Mouse (Mus musculus) neural tube, embryonic 11.5 days (tissue): ENCODE measurements around the gene Neurl2. TPM values are rescaled to one million over a fixed set of nuclear protein-coding genes. Genes with fewer than 3 reads are reported as not detected.
A peak's percentile ranks its signal among the peaks of the same experiment; 100 is the strongest.

Source experiments
- ATAC-seq: fragments of 200-750 bp; cut with Nextera tagmentation; 2 replicates; pipeline ENCODE4 v1.8.0; 2017; ENCODE audit warnings: moderate number of reproducible peaks, mild to moderate bottlenecking, moderate TSS enrichment, moderate library complexity; ENCODE audit not compliant: insufficient read depth, low FRiP score, low TSS enrichment
- DNase-seq: peaks from one replicate; pipeline ENCODE4 v3.0.0-alpha.2; 2015; ENCODE audit warnings: low spot score
- H3K27ac ChIP-seq: fragments of 300-500 bp; sonication (generic); 2 replicates; pipeline ENCODE4 v1.5.1; 2014; ENCODE audit warnings: low read depth, mild to moderate bottlenecking, low read length
- H3K27me3 ChIP-seq: fragments of 300-500 bp; sonication (generic); 2 replicates; pipeline ENCODE4 v1.6.1; 2014; ENCODE audit warnings: mild to moderate bottlenecking, low read length, mixed read lengths; ENCODE audit not compliant: control insufficient read depth, insufficient read depth
- H3K36me3 ChIP-seq: fragments of 300-500 bp; sonication (generic); 2 replicates; pipeline ENCODE4 v1.6.1; 2014; ENCODE audit warnings: mild to moderate bottlenecking, low read length, moderate library complexity, mixed read lengths; ENCODE audit not compliant: control insufficient read depth, insufficient read depth
- H3K4me1 ChIP-seq: fragments of 300-500 bp; sonication (generic); 2 replicates; pipeline ENCODE4 v1.6.1; 2014; ENCODE audit warnings: low read length, mixed read lengths; ENCODE audit not compliant: control insufficient read depth, insufficient read depth
- H3K4me2 ChIP-seq: fragments of 300-500 bp; sonication (generic); 2 replicates; pipeline ENCODE4 v1.6.1; 2014; ENCODE audit warnings: low read depth, mild to moderate bottlenecking, moderate library complexity
- H3K4me3 ChIP-seq: fragments of 300-500 bp; sonication (generic); 2 replicates; pipeline ENCODE4 v1.5.1; 2014; ENCODE audit warnings: low read depth, low read length
- H3K9ac ChIP-seq: fragments of 300-500 bp; sonication (generic); 2 replicates; pipeline ENCODE4 v1.6.1; 2014; ENCODE audit warnings: mild to moderate bottlenecking, low read length
- H3K9me3 ChIP-seq: fragments of 300-500 bp; sonication (generic); 2 replicates; pipeline ENCODE4 v1.6.1; 2016; ENCODE audit warnings: low read length; ENCODE audit not compliant: control insufficient read depth
- WGBS: fragments of 180-500 bp; shearing (Covaris S2); extraction: QIAGEN DNeasy Blood & Tissue Kit; methylation state at CpG from one replicate; pipeline ENCODE4 v1.1.7; 2014; 5-methylcytosine and 5-hydroxymethylcytosine counted together
- polyA plus RNA-seq: library from polyadenylated mRNA; unstranded; fragments of >200 nt; fragmentation: Nextera tagmentation; extraction: Ambion mirVana; gene quantifications from 2 replicates; pipeline ENCODE4 v1.2.1, GENCODE M21; 2014

Gene Neurl2
- polyA plus RNA-seq, 1 experiment from 2014 or later, result 3.8 TPM

- Histone ChIP-seq H3K27me3 (no peaks in the 10 kb centered on the region), H3K27ac (no peak overlapping the region), H3K4me1 (no peaks in the 10 kb centered on the region), H3K4me3 (no peak overlapping the region), H3K36me3 (no peaks in the 10 kb centered on the region; the same call in 1 of the 2 replicates), H3K9me3 (no peaks in the 10 kb centered on the region), H3K9ac (no peak overlapping the region), H3K4me2 (no peak overlapping the region)
- DNase-seq, result no peak
- no peak for ATAC-seq
- WGBS, result 92% methylated on average over 5 of the region's 5 CpGs
Observed at GRCm38 (mm10) chr2:164815348-164815747, 17.9 kb downstream of the Neurl2 start.

GRCm38 (mm10) chr2:164813557-164813956, 19.7 kb downstream of the Neurl2 start:
- Histone ChIP-seq H3K36me3 (no peaks in the 10 kb centered on the region; the same call in 1 of the 2 replicates), H3K9ac (no peak overlapping the region), H3K4me1 (no peaks in the 10 kb centered on the region), H3K27ac (no peak overlapping the region), H3K9me3 (no peaks in the 10 kb centered on the region), H3K4me2 (no peak overlapping the region), H3K4me3 (no peak overlapping the region), H3K27me3 (no peaks in the 10 kb centered on the region)
- DNase-seq, result no peak
- WGBS, result 65% methylated on average over 2 of the region's 2 CpGs
- no peak for ATAC-seq

GRCm38 (mm10) chr2:164806614-164807013, 26.6 kb downstream of the Neurl2 start:
- DNase-seq, result no peak
- H3K9ac ChIP-seq, result no peak overlapping the region
- H3K4me2 ChIP-seq, result no peak overlapping the region
- H3K4me1 ChIP-seq, result peaks cover 7% of the 10 kb centered on the region
- H3K27ac ChIP-seq, result no peak overlapping the region
- no peaks in the 10 kb centered on the region for H3K36me3 ChIP-seq
- 0 out of 2 replicates have a peak overlapping the region, but pooled peaks have one; percentile 6 for H3K4me3 ChIP-seq
- H3K27me3 ChIP-seq, result no peaks in the 10 kb centered on the region
- ATAC-seq, result no peak
- 86% methylated on average over 7 of the region's 7 CpGs for WGBS
- no peaks in the 10 kb centered on the region for H3K9me3 ChIP-seq

GRCm38 (mm10) chr2:164805332-164805718, 27.9 kb downstream of the Neurl2 start:
- ATAC-seq, result peak; percentile 45
- no peaks in the 10 kb centered on the region for H3K36me3 ChIP-seq
- H3K9me3 ChIP-seq, result no peaks in the 10 kb centered on the region
- H3K4me2 ChIP-seq, result peak overlapping the region; percentile 68
- peak overlapping the region; percentile 76 for H3K27ac ChIP-seq
- WGBS, result 3% methylated on average over 21 of the region's 21 CpGs
- peaks cover 7% of the 10 kb centered on the region for H3K4me1 ChIP-seq
- no peak for DNase-seq
- peak overlapping the region; percentile 75 for H3K4me3 ChIP-seq
- no peaks in the 10 kb centered on the region for H3K27me3 ChIP-seq
- H3K9ac ChIP-seq, result peak overlapping the region; percentile 66

GRCm38 (mm10) chr2:164804533-164805331, 28.5 kb downstream of the Neurl2 start, which contains the start of the genes Acot8 and Zswim3:
TSS of gene Acot8 (minus strand) at chr2:164804882.
TSS of gene Zswim3 (plus strand) at chr2:164805098.
- Histone ChIP-seq H3K4me1 (peaks cover 7% of the 10 kb centered on the region), H3K36me3 (no peaks in the 10 kb centered on the region), H3K27me3 (no peaks in the 10 kb centered on the region), H3K27ac (peak within 1 kb of the TSS; percentile 76), H3K4me2 (peak within 1 kb of the TSS; percentile 75), H3K9ac (peak within 1 kb of the TSS; percentile 75), H3K9me3 (no peaks in the 10 kb centered on the region), H3K4me3 (peak within 1 kb of the TSS; percentile 75)
- peak; percentile 95 for ATAC-seq
- peak; percentile 98 for DNase-seq
- WGBS, result under 1% methylated on average over 47 of the region's 47 CpGs

GRCm38 (mm10) chr2:164803921-164804313, 29.3 kb downstream of the Neurl2 start:
- Histone ChIP-seq H3K9ac (peak overlapping the region; percentile 75), H3K9me3 (no peaks in the 10 kb centered on the region), H3K4me2 (peak overlapping the region; percentile 75), H3K4me3 (peak overlapping the region; percentile 75), H3K4me1 (peaks cover 7% of the 10 kb centered on the region), H3K27me3 (no peaks in the 10 kb centered on the region), H3K36me3 (no peaks in the 10 kb centered on the region), H3K27ac (no peak overlapping the region)
- WGBS, result 54% methylated on average over 1 of the region's 1 CpGs
- ATAC-seq, result no peak
- DNase-seq, result no peak

GRCm38 (mm10) chr2:164803201-164803920, 29.9 kb downstream of the Neurl2 start:
- Histone ChIP-seq H3K27me3 (no peaks in the 10 kb centered on the region), H3K9me3 (no peaks in the 10 kb centered on the region), H3K27ac (no peak overlapping the region), H3K4me1 (peaks cover 7% of the 10 kb centered on the region), H3K4me2 (peak overlapping the region; percentile 75), H3K36me3 (no peaks in the 10 kb centered on the region), H3K4me3 (peak overlapping the region; percentile 75; the same call in 1 of the 2 replicates), H3K9ac (peak overlapping the region; percentile 75; the same call in 1 of the 2 replicates)
- no peak for ATAC-seq
- DNase-seq, result no peak
- 92% methylated on average over 16 of the region's 16 CpGs for WGBS

GRCm38 (mm10) chr2:164800252-164801004, 32.8 kb downstream of the Neurl2 start:
- Histone ChIP-seq H3K27ac (no peak overlapping the region), H3K4me1 (peaks cover 7% of the 10 kb centered on the region), H3K9me3 (no peaks in the 10 kb centered on the region), H3K27me3 (no peaks in the 10 kb centered on the region), H3K9ac (no peak overlapping the region), H3K4me3 (no peak overlapping the region), H3K4me2 (no peak overlapping the region), H3K36me3 (0 out of 2 replicates have a peak, but pooled peaks cover 2% of the 10 kb centered on the region)
- ATAC-seq (no peak), DNase-seq (no peak)
- WGBS, result 94% methylated on average over 13 of the region's 13 CpGs
